Mouse (Mus musculus): ENCODE results near the gene Phc1.

DNA sequence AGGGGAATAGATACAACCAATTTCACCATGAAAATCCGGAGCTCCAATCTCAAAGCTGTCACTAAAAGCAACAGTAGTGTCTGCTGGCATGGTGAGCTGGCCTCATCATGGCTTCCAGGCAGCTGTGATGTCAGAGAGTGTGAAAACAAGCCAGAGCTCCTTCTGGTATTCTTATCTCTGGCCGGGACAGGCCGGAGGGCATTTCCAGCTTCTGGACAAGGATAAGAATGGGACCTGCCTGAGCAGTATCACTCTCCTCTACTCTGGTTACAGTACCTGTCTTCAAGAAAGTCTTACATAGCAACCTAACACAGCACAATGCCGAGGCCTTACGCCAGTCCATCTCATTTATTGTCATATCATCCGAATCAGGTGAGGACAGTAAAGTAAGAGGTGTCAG is 5.4 kb upstream of the Phc1 start:
- TF ChIP-seq POLR2A (IDR thresholded peaks at IDR 0.05; ENCODE audit: low read depth, low read length) (no peak), CTCF (IDR thresholded peaks at IDR 0.05; ENCODE audit: extremely low read depth, insufficient read depth, insufficient read length, insufficient replicate concordance) (no peak)
